Mouse (Mus musculus): ENCODE results near the gene Kctd18.
"Not testable (repeated sequence)": the region's sequence is repeated elsewhere in the genome, so short reads cannot be mapped to it uniquely, and the experiment has no call there.

Kctd18 gene

GRCm38 (mm10) chr1:58018856-58019255 is at the start of gene Kctd18:
Gene Kctd18, minus strand, starts transcription at chr1:58018956.
- no peak for DNase-seq

GRCm38 (mm10) chr1:58065606-58066005 is 46.9 kb upstream of the Kctd18 start:
- no peak for DNase-seq

GRCm38 (mm10) chr1:58065151-58065550 is 46.4 kb upstream of the Kctd18 start:
- no peak for DNase-seq

GRCm38 (mm10) chr1:58062131-58062530 is 43.4 kb upstream of the Kctd18 start:
- no peak for DNase-seq

GRCm38 (mm10) chr1:58058846-58059245 is 40.1 kb upstream of the Kctd18 start:
- DNase-seq: no peak

GRCm38 (mm10) chr1:58056939-58057338 is 38.2 kb upstream of the Kctd18 start:
- DNase-seq: no peak

- DNase-seq: no peak
Observed at GRCm38 (mm10) chr1:58056074-58056807, 37.5 kb upstream of the Kctd18 start.

GRCm38 (mm10) chr1:58055598-58055997 is 36.8 kb upstream of the Kctd18 start:
- no peak for DNase-seq

- no peak for DNase-seq
Observed at GRCm38 (mm10) chr1:58049126-58049525, 30.4 kb upstream of the Kctd18 start.

GRCm38 (mm10) chr1:58046721-58047290 is 28.1 kb upstream of the Kctd18 start:
- DNase-seq: no peak

GRCm38 (mm10) chr1:58045546-58045945 is 26.8 kb upstream of the Kctd18 start:
- DNase-seq: peak; percentile 50

GRCm38 (mm10) chr1:58045076-58045475 is 26.3 kb upstream of the Kctd18 start:
- no peak for DNase-seq

- DNase-seq: not testable (repeated sequence)
Observed at GRCm38 (mm10) chr1:58037306-58037705, 18.6 kb upstream of the Kctd18 start.

GRCm38 (mm10) chr1:58031160-58031769 is 12.5 kb upstream of the Kctd18 start:
- no peak for DNase-seq

GRCm38 (mm10) chr1:58030156-58030871 is 11.6 kb upstream of the Kctd18 start:
- DNase-seq: peak; percentile 69

- peak; percentile 40 for DNase-seq
Observed at GRCm38 (mm10) chr1:58029636-58030117, 10.9 kb upstream of the Kctd18 start, which contains the start of gene Aox1. Gene Aox1, plus strand, starts transcription at chr1:58029931.

- no peak for DNase-seq
Observed at GRCm38 (mm10) chr1:58027707-58028106, 9.0 kb upstream of the Kctd18 start.

GRCm38 (mm10) chr1:58006388-58006787 is 12.4 kb downstream of the Kctd18 start:
- not testable (repeated sequence) for DNase-seq

GRCm38 (mm10) chr1:57998146-57998545 is 20.6 kb downstream of the Kctd18 start:
- no peak for DNase-seq

- no peak for DNase-seq
Observed at GRCm38 (mm10) chr1:57996133-57996615, 22.6 kb downstream of the Kctd18 start.

- peak; percentile 90 for DNase-seq
Observed at GRCm38 (mm10) chr1:57995432-57996132, 23.2 kb downstream of the Kctd18 start, which contains the start of gene Sgo2a. Gene Sgo2a, plus strand, starts transcription at chr1:57995971.

GRCm38 (mm10) chr1:57991277-57991676 is 27.5 kb downstream of the Kctd18 start:
- no peak for DNase-seq

All from layer of hippocampus, adult 9-11 months (tissue).